Mouse (Mus musculus) embryonic facial prominence, embryonic 13.5 days (tissue): ENCODE data around the gene Rab8b. TPM values are rescaled to one million over a fixed set of nuclear protein-coding genes. Genes with fewer than 3 reads are reported as not detected.
A peak's percentile ranks its signal among the peaks of the same experiment; 100 is the strongest.
"Not testable (repeated sequence)": the region's sequence is repeated elsewhere in the genome, so short reads cannot be mapped to it uniquely, and the experiment has no call there.

Experiments used
- ATAC-seq: fragments of 200-750 bp; cut with Nextera tagmentation; 2 replicates; pipeline ENCODE4 v1.8.0; 2017; ENCODE audit warnings: low read depth; ENCODE audit not compliant: insufficient number of reproducible peaks, insufficient read depth, low FRiP score, low TSS enrichment
- H3K27ac ChIP-seq: fragments of 300-500 bp; sonication (generic); 2 replicates; pipeline ENCODE4 v1.5.1; 2015; ENCODE audit warnings: moderate library complexity, mild to moderate bottlenecking, inconsistent platforms
- H3K27me3 ChIP-seq: fragments of 300-500 bp; sonication (generic); 2 replicates; pipeline ENCODE4 v1.6.1; 2015; ENCODE audit warnings: mild to moderate bottlenecking, inconsistent platforms
- H3K36me3 ChIP-seq: fragments of 300-500 bp; sonication (generic); 2 replicates; pipeline ENCODE4 v1.6.1; 2015; ENCODE audit warnings: mild to moderate bottlenecking, inconsistent platforms
- H3K4me1 ChIP-seq: fragments of 300-500 bp; sonication (generic); 2 replicates; pipeline ENCODE4 v1.6.1; 2015; ENCODE audit warnings: inconsistent platforms
- H3K4me2 ChIP-seq: fragments of 300-500 bp; sonication (generic); 2 replicates; pipeline ENCODE4 v1.6.1; 2015; ENCODE audit warnings: moderate library complexity, mild to moderate bottlenecking, inconsistent platforms
- H3K4me3 ChIP-seq: fragments of 300-500 bp; sonication (generic); 2 replicates; pipeline ENCODE4 v1.5.1; 2015; ENCODE audit warnings: mild to moderate bottlenecking, inconsistent platforms
- H3K9ac ChIP-seq: fragments of 300-500 bp; sonication (generic); 2 replicates; pipeline ENCODE4 v1.6.1; 2015; ENCODE audit warnings: mild to moderate bottlenecking, inconsistent platforms
- H3K9me3 ChIP-seq: fragments of 300-500 bp; sonication (generic); 2 replicates; pipeline ENCODE4 v1.6.1; 2016; ENCODE audit warnings: inconsistent platforms
- WGBS: fragments of 180-500 bp; shearing (Covaris S2); methylation state at CpG from one replicate; pipeline ENCODE4 v1.1.7; 2015; ENCODE audit warnings: mixed read lengths; 5-methylcytosine and 5-hydroxymethylcytosine counted together
- polyA plus RNA-seq: library from polyadenylated mRNA; unstranded; fragments of >200 nt; fragmentation: Nextera tagmentation; extraction: Ambion mirVana; gene quantifications from 2 replicates; pipeline ENCODE4 v1.2.1, GENCODE M21; 2015

The Rab8b gene
- polyA plus RNA-seq, 1 experiment from 2014 or later, result 20.6 TPM

DNA sequence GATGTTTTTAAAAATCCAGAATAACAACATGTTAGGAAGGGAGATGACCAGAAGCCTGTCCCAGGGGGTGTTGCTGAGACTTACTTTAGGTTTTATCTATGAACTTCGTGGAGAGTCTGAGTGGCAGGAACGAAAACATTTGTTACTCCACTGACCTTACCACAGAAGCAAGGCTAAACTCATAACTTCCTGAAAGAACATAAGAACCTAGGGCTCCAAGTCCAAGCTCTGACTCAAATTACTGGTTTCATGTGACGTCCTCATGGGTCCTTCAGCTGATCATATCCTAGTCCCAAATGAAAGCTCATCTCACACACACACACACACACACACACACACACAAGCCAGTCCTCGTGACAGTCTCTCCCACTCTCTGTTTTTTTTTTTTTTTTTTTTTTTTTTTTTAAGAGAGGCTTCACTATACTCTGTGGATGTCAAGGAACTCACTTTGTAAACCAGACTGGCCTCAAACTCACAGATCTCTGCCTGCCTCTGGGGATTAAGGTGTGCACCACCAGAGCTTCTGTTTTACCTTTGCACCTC is 87.0 kb downstream of the Rab8b start:
- H3K9me3 ChIP-seq, result no peaks in the 10 kb centered on the region
- no peak overlapping the region for H3K9ac ChIP-seq
- ATAC-seq, result no peak
- H3K27me3 ChIP-seq, result peaks cover 5% of the 10 kb centered on the region; the same call in 1 of the 2 replicates
- H3K4me2 ChIP-seq, result no peak overlapping the region
- H3K27ac ChIP-seq, result no peak overlapping the region
- peaks cover 14% of the 10 kb centered on the region for H3K4me1 ChIP-seq
- no peaks in the 10 kb centered on the region for H3K36me3 ChIP-seq
- WGBS, result 45% methylated on average over 4 of the region's 4 CpGs
- no peak overlapping the region for H3K4me3 ChIP-seq

GRCm38 (mm10) chr9:66825990-66826389 is 93.5 kb downstream of the Rab8b start:
- Histone ChIP-seq H3K9ac (no peak overlapping the region), H3K27ac (no peak overlapping the region), H3K4me1 (no peaks in the 10 kb centered on the region), H3K36me3 (no peaks in the 10 kb centered on the region), H3K4me3 (no peak overlapping the region), H3K9me3 (no peaks in the 10 kb centered on the region), H3K27me3 (no peaks in the 10 kb centered on the region), H3K4me2 (no peak overlapping the region)
- 29% methylated on average over 1 of the region's 1 CpGs for WGBS
- ATAC-seq, result no peak

DNA sequence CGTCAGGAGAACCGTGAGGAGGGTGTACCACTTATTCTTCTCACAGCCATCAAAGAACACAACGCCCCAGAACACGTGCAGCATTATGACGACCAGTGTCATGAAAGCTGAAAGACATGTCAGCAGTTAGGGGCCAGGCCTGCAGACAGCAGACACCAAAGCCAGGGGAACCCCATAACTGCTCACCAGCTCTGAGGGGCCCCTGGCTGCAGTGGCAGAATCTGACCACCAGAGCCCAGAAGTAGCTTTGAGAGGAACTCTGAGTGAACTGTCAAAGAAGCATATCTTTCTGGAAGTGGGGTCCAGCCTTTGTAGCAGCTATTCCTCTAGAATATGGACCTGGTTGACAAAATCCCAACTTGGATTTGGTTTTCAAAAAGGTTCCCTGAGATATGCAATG is 97.2 kb downstream of the Rab8b start:
- 100% methylated on average over 1 of the region's 5 CpGs for WGBS
- not testable (repeated sequence) for ATAC-seq, H3K4me1 ChIP-seq, H3K27me3 ChIP-seq, H3K4me2 ChIP-seq, H3K36me3 ChIP-seq, H3K9me3 ChIP-seq, H3K4me3 ChIP-seq, H3K9ac ChIP-seq, H3K27ac ChIP-seq

DNA sequence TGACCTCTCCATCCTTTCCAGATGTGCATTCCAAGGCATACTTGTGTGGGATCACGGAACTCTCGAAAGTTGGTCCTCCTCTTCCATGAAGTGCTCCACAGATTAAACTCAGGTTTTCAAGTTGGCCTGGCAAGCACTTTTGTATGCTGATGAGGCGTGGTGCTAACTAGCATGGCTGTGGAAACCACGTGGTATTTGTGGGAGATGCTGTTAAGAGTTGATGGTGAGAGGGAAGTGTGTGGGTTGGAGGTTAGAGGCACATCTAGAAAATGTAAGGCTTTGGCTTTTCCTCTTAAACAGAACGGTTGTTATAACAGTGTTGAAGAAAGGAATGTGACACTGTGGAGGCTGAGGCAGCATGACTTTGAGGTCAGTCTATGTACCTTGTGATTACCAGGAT is 98.5 kb downstream of the Rab8b start:
- Histone ChIP-seq H3K27ac (no peak overlapping the region), H3K4me2 (no peak overlapping the region), H3K9me3 (no peaks in the 10 kb centered on the region), H3K27me3 (no peaks in the 10 kb centered on the region), H3K9ac (no peak overlapping the region), H3K36me3 (no peaks in the 10 kb centered on the region), H3K4me3 (no peak overlapping the region), H3K4me1 (no peaks in the 10 kb centered on the region)
- WGBS, result 63% methylated on average over 5 of the region's 5 CpGs
- no peak for ATAC-seq

DNA sequence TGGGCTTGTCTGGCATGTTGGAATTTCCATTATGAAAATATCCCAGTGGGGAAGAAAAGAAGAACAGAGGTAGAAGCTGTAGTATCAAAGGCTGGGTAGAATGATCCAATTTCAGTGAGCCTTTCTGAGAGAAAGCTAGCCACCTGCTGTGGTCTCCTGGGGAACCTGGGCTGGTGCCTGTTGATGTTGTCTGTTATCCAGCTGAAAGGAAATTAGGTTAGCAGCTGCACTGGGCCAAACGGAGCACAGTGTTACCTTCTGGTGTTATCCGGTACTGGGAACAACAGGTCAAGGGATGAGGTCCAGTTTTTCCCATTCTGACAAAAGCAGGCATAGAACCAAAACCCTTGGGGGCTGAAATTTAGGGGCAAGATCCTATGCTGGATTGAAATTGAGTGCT is 106.1 kb downstream of the Rab8b start:
- Histone ChIP-seq H3K9me3 (no peaks in the 10 kb centered on the region), H3K9ac (no peak overlapping the region), H3K4me3 (no peak overlapping the region), H3K4me1 (no peaks in the 10 kb centered on the region), H3K27me3 (no peaks in the 10 kb centered on the region), H3K36me3 (no peaks in the 10 kb centered on the region), H3K4me2 (no peak overlapping the region), H3K27ac (no peak overlapping the region)
- 12% methylated on average over 2 of the region's 2 CpGs for WGBS
- no peak for ATAC-seq

- peak overlapping the region; percentile 64; the same call in 1 of the 2 replicates for H3K9ac ChIP-seq
- H3K4me3 ChIP-seq, result peak overlapping the region; percentile 39
- H3K4me2 ChIP-seq, result peak overlapping the region; percentile 60
- peaks cover 37% of the 10 kb centered on the region for H3K27me3 ChIP-seq
- H3K9me3 ChIP-seq, H3K36me3 ChIP-seq, H3K27ac ChIP-seq, ATAC-seq: not testable (repeated sequence)
- WGBS, result 2% methylated on average over 30 of the region's 37 CpGs
- peaks cover 11% of the 10 kb centered on the region; the same call in 1 of the 2 replicates for H3K4me1 ChIP-seq
These were observed 113.5 kb downstream of the Rab8b start for GRCm38 (mm10) chr9:66805951-66806350.

- Histone ChIP-seq H3K27me3 (peaks cover 30% of the 10 kb centered on the region), H3K36me3 (no peaks in the 10 kb centered on the region), H3K4me2 (peak overlapping the region; percentile 16; the same call in 1 of the 2 replicates), H3K4me1 (peaks cover 11% of the 10 kb centered on the region; the same call in 1 of the 2 replicates), H3K4me3 (no peak overlapping the region), H3K27ac (no peak overlapping the region), H3K9ac (no peak overlapping the region), H3K9me3 (no peaks in the 10 kb centered on the region)
- ATAC-seq, result no peak
- WGBS, result 46% methylated on average over 12 of the region's 12 CpGs
These were observed 117.5 kb downstream of the Rab8b start for GRCm38 (mm10) chr9:66801947-66802346.

DNA sequence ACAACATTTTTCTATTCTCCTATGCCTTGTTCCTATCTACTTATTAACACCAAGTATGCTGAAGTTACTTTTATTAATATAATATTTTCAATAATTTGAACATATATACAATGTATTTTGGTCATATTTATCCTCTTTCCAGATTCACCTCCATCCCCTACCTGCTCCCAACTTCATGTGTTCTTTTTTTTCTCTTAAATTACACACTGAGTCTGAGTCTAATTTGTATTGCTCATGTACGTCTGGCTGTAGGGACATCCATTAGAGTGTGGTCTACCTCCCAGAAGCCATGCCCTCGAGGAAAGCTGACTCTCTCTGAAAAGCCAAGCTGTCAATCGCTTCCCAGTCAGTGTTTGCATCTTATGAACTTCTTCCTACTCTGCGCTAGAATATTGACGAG is 122.7 kb downstream of the Rab8b start, which contains the start of gene Gm10647:
Gene Gm10647, plus strand, starts transcription at position 301 of the 400 bp plus-strand sequence.
- peaks cover 3% of the 10 kb centered on the region; the same call in 1 of the 2 replicates for H3K27me3 ChIP-seq
- ATAC-seq, result no peak
- peak within 1 kb of the TSS; percentile 74 for H3K4me3 ChIP-seq
- WGBS, result 58% methylated on average over 5 of the region's 5 CpGs
- H3K4me1 ChIP-seq, result peaks cover 13% of the 10 kb centered on the region
- H3K9me3 ChIP-seq, result no peaks in the 10 kb centered on the region
- peak within 1 kb of the TSS; percentile 83 for H3K9ac ChIP-seq
- no peaks in the 10 kb centered on the region for H3K36me3 ChIP-seq
- H3K27ac ChIP-seq, result peak within 1 kb of the TSS; percentile 89
- peak within 1 kb of the TSS; percentile 84 for H3K4me2 ChIP-seq

GRCm38 (mm10) chr9:66795464-66796324 is 123.8 kb downstream of the Rab8b start, which contains the start of gene Aph1b:
Gene Aph1b, minus strand, starts transcription at chr9:66795490.
- under 1% methylated on average over 42 of the region's 42 CpGs for WGBS
- Histone ChIP-seq H3K4me3 (peak within 1 kb of the TSS; percentile 74), H3K9ac (peak within 1 kb of the TSS; percentile 83), H3K36me3 (no peaks in the 10 kb centered on the region), H3K4me2 (peak within 1 kb of the TSS; percentile 84), H3K9me3 (no peaks in the 10 kb centered on the region), H3K4me1 (peaks cover 10% of the 10 kb centered on the region), H3K27me3 (no peaks in the 10 kb centered on the region), H3K27ac (peak within 1 kb of the TSS; percentile 89)
- ATAC-seq, result peak; percentile 98

DNA sequence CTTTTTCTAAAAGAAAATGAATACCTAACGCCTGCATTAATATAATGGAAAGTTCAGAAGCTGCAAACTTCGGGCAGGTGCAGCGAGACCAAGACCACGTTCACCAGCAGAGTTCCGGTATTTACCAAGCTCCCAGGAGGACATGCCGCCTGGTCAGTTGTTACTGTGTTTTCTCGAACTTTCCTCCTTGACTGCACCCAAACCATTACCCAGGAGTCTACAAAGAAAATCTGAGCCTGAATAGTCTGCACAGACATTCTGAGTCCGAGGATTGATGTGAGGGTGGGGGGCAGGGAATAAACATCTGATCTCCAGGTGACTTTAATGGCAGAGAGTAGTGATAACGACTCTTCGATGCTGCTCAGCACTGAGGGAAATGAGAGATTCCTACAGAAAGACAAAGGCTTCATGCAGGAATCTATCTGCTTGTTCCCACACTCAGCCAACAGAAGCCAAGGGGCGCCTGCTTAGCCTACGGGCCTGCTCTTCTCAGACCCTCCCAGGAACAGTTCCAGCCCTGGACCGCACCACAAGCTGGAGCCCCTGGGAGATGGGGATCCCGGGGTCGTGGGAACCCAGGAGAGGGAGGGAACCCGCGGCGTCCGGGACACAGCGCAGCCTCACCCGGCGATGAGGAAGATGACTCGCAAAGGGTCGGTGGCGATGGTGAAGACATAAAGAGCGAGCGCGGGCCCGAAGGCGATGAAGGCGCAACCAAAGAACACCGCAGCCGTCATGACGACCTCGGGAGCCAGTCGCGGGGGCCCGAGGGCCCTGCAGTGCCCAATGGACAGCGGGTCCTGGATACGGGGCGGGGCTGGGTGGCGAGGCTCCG is 124.6 kb downstream of the Rab8b start:
- peaks cover 6% of the 10 kb centered on the region; the same call in 1 of the 2 replicates for H3K36me3 ChIP-seq
- peak overlapping the region; percentile 84 for H3K4me2 ChIP-seq
- no peaks in the 10 kb centered on the region for H3K27me3 ChIP-seq
- peak overlapping the region; percentile 74 for H3K4me3 ChIP-seq
- H3K4me1 ChIP-seq, result peaks cover 10% of the 10 kb centered on the region
- 2% methylated on average over 43 of the region's 43 CpGs for WGBS
- peak overlapping the region; percentile 83 for H3K9ac ChIP-seq
- peak overlapping the region; percentile 89 for H3K27ac ChIP-seq
- ATAC-seq, result peak; percentile 22; the same call in 1 of the 2 replicates
- H3K9me3 ChIP-seq, result no peaks in the 10 kb centered on the region
